Mouse (Mus musculus) liver, embryonic 14.5 days (tissue): ENCODE data around the gene Cd79b. TPM values are rescaled to one million over a fixed set of nuclear protein-coding genes. Genes with fewer than 3 reads are reported as not detected.

Experiments used
- ATAC-seq: fragments of 200-750 bp; cut with Nextera tagmentation; 2 replicates; pipeline ENCODE4 v1.8.0; 2017; ENCODE audit warnings: moderate number of reproducible peaks, mild to moderate bottlenecking, moderate library complexity; ENCODE audit not compliant: insufficient read depth
- DNase-seq, 3 experiments: peaks; one replicate each; pipeline ENCODE4 v3.0.0-alpha.2; 2012 to 2013; ENCODE audit warnings: low read depth in 3 of 3, low spot score in 3 of 3
- H3K27ac ChIP-seq: fragments of 300-500 bp; sonication (generic); 2 replicates; pipeline ENCODE4 v1.5.1; 2014; ENCODE audit warnings: moderate library complexity, mild to moderate bottlenecking, control low read depth, inconsistent platforms
- H3K27me3 ChIP-seq: fragments of 300-500 bp; sonication (generic); 2 replicates; pipeline ENCODE4 v1.6.1; 2014; ENCODE audit warnings: mild to moderate bottlenecking, low read length, moderate library complexity; ENCODE audit not compliant: control insufficient read depth, insufficient read depth
- H3K36me3 ChIP-seq: fragments of 300-500 bp; sonication (generic); replicated peaks from 2 replicates; pipeline ENCODE4 v1.6.1; 2014; ENCODE audit warnings: low read depth; ENCODE audit not compliant: control insufficient read depth, insufficient read depth
- H3K4me1 ChIP-seq, 2 experiments: fragments of 200-500 bp in 1 of 2; fragments of 300-500 bp in 1 of 2; sonication (generic) in 1 of 2; replicated peaks; 2 replicates each; pipeline ENCODE4 v1.6.1; 2012 to 2014; ENCODE audit warnings: antibody characterized with exemption in 1 of 2, inconsistent platforms in 1 of 2, low read length in 1 of 2; ENCODE audit not compliant: control insufficient read depth in 2 of 2, insufficient read depth in 2 of 2
- H3K4me2 ChIP-seq: fragments of 300-500 bp; sonication (generic); 2 replicates; pipeline ENCODE4 v1.6.1; 2014; ENCODE audit warnings: low read depth, mild to moderate bottlenecking, control low read depth, moderate library complexity
- H3K4me3 ChIP-seq, 2 experiments: fragments of 200-500 bp in 1 of 2; fragments of 300-500 bp in 1 of 2; sonication (generic) in 1 of 2; 2 replicates each; pipeline ENCODE4 v1.5.1; 2012 to 2014; ENCODE audit warnings: low read depth in 2 of 2, low read length in 2 of 2, mild to moderate bottlenecking in 2 of 2, control low read depth in 1 of 2, inconsistent platforms in 1 of 2, moderate library complexity in 1 of 2; ENCODE audit not compliant: insufficient read depth in 1 of 2
- H3K9ac ChIP-seq: fragments of 300-500 bp; sonication (generic); replicated peaks from 2 replicates; pipeline ENCODE4 v1.6.1; 2014; ENCODE audit warnings: mild to moderate bottlenecking, control low read depth, moderate library complexity
- H3K9me3 ChIP-seq: fragments of 300-500 bp; sonication (generic); 2 replicates; pipeline ENCODE4 v1.6.1; 2016; ENCODE audit warnings: low read length, mixed read lengths; ENCODE audit not compliant: control insufficient read depth
- CTCF ChIP-seq: IDR thresholded peaks from 2 replicates; pipeline ENCODE4 v1.5.1; 2016; ENCODE audit warnings: antibody characterized with exemption, low read depth, control low read depth
- EP300 ChIP-seq: IDR thresholded peaks from 2 replicates; pipeline ENCODE4 v1.6.1; 2016; ENCODE audit warnings: antibody characterized with exemption, low read depth
- WGBS: fragments of 180-500 bp; shearing (Covaris S2); extraction: QIAGEN DNeasy Blood & Tissue Kit; methylation state at CpG from one replicate; pipeline ENCODE4 v1.1.7; 2014; ENCODE audit not compliant: insufficient replicate concordance; 5-methylcytosine and 5-hydroxymethylcytosine counted together
- polyA plus RNA-seq, 2 experiments: library from polyadenylated mRNA; depleted of rRNA in 1 of 2; stranded (reverse) in 1 of 2; unstranded in 1 of 2; fragments of >200 nt; fragmentation: Nextera tagmentation in 1 of 2; extraction: Ambion mirVana in 1 of 2; gene quantifications; 2 replicates each; pipeline versions ENCODE4 v1.2.1 to v1.2.3; 2012 to 2014

Cd79b gene
- polyA plus RNA-seq, 2 experiments, result 3.1 to 4.9 TPM

DNA sequence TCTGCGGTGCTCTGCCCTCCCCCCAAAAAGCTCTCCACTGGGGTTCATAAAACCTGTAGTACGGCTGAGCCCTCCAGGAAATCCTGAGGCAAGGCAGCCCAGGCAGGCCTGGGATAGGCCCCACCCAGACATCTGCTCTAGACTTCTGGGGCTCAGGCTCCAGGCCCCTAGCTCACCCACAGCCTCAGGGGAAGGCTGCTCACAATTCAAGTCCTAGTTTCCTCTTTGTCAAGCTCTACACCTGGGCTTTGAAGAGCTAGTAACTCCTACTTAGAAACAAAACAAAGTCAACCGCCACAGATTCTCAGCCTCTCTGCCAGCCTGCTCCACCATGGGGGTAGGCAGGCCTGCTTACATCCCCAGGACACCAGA lies 45.5 kb downstream of the Cd79b start:
- Histone ChIP-seq H3K27ac (no peak overlapping the region), H3K9me3 (no peaks in the 10 kb centered on the region), H3K4me3 (no peak overlapping the region), H3K4me1 (peaks cover 14 to 22% of the 10 kb centered on the region in 2 experiments), H3K4me2 (no peak overlapping the region; the same call in 1 of the 2 replicates), H3K9ac (no peak overlapping the region; the same call in 1 of the 2 replicates), H3K36me3 (peaks cover 31% of the 10 kb centered on the region), H3K27me3 (no peaks in the 10 kb centered on the region)
- no peak for ATAC-seq
- 43% methylated on average over 3 of the region's 3 CpGs for WGBS
- DNase-seq, result no peak
- TF ChIP-seq EP300 (no peak), CTCF (no peak)

DNA sequence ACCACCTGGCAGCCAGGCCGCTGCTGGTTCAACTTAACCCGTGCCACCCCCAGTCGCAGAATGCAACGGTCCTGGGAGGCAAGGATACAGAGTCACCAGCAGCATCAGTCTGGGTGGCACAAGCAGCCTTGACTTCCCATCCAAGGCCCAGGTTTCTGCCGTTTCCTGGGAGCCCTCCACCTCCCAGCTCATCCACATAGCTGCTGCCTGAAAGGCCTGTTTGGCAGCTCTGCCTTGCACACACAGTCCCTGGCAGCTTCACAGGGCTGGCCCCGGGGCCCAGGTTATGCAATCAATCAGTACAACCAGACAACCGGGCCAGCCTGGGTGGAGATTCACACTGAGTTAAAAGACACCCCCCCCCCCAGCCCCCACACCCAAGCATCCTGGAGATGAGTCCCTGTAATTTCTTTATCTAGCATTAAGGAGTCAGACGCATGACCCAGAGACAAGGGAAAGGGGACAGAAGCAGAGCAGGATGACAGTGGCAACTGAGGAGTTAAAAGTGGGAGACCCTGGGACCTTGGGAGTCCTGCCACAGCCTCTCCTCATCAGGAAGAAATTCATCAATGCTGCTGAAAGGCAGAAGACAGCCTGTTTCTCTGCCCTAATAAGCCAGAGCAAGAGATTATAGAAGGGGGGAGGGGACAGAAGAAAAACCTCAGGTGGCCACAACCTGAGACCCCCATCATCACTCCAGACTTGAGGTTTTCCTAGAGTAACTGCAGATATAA lies 46.1 kb downstream of the Cd79b start:
- Histone ChIP-seq H3K4me3 (no peak overlapping the region), H3K27ac (no peak overlapping the region; the same call in 1 of the 2 replicates), H3K27me3 (no peaks in the 10 kb centered on the region), H3K4me1 (peaks cover 13 to 19% of the 10 kb centered on the region in 2 experiments), H3K9ac (no peak overlapping the region), H3K36me3 (peaks cover 35% of the 10 kb centered on the region), H3K4me2 (0 out of 2 replicates have a peak overlapping the region, but pooled peaks have one; percentile 6), H3K9me3 (no peaks in the 10 kb centered on the region)
- ATAC-seq (no peak), DNase-seq (no peak)
- 63% methylated on average over 8 of the region's 8 CpGs for WGBS
- TF ChIP-seq EP300 (no peak), CTCF (no peak)

DNA sequence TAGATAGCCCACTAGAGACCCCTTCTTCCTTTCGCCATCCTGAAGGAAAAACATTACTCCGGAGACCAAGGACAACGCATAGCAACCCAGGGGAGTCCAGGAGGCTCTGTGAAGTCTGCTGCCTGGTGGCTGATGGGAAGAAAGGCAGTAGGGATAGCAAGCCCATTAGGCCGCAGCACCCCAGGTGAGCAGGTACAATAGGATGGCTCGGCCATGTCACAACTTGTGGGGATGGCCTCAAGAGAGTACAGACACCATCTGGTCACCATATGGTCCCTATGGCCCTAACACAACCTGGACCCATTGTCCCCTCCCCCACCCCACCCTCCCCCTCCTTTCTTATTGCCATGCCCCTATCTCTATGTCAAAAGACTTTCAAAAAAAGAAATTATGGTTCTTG lies 46.7 kb downstream of the Cd79b start:
- H3K4me1 ChIP-seq, result peaks cover 11 to 17% of the 10 kb centered on the region in 2 experiments
- no peak overlapping the region for H3K4me2 ChIP-seq
- no peak overlapping the region for H3K9ac ChIP-seq
- H3K4me3 ChIP-seq, result no peak overlapping the region
- no peaks in the 10 kb centered on the region for H3K27me3 ChIP-seq
- H3K27ac ChIP-seq, result no peak overlapping the region
- no peaks in the 10 kb centered on the region for H3K9me3 ChIP-seq
- WGBS, result 88% methylated on average over 5 of the region's 5 CpGs
- TF ChIP-seq EP300 (no peak), CTCF (no peak)
- H3K36me3 ChIP-seq, result peaks cover 41% of the 10 kb centered on the region
- ATAC-seq (no peak), DNase-seq (no peak)

DNA sequence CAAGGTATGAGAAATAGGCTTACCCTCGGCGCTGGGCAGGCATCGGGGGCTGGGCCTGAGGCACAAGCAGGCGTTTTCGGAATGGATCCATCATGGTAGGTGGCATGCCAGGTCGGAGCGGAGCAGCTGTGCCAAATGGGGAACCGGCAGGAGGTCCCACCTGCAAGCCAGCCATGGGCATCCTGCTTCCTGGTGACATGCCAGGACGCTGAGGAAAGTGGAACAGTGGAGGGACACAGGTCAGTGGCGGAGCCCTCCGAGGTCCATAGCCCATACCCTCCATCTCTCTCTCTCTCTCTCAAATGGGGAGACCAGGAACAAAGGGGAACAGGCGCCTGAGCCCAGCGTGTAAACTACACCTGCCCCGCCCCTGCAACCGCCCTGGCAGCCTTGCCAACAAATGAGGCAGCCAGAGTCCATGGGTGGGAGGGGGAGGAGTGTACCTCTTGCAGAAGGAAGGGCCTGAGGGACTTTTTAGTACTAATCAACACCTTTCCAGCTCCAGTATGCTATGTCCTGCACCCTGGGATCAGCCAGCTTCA lies 47.2 kb downstream of the Cd79b start:
- ATAC-seq (no peak), DNase-seq (no peak)
- H3K9me3 ChIP-seq, result no peaks in the 10 kb centered on the region
- no peak overlapping the region for H3K4me3 ChIP-seq
- peaks cover 46% of the 10 kb centered on the region for H3K36me3 ChIP-seq
- peaks cover 11 to 17% of the 10 kb centered on the region in 2 experiments for H3K4me1 ChIP-seq
- no peak overlapping the region for H3K4me2 ChIP-seq
- WGBS, result 78% methylated on average over 15 of the region's 15 CpGs
- H3K9ac ChIP-seq, result no peak overlapping the region
- no peak overlapping the region for H3K27ac ChIP-seq
- H3K27me3 ChIP-seq, result no peaks in the 10 kb centered on the region
- no peak for TF ChIP-seq EP300
- no peak for TF ChIP-seq CTCF

DNA sequence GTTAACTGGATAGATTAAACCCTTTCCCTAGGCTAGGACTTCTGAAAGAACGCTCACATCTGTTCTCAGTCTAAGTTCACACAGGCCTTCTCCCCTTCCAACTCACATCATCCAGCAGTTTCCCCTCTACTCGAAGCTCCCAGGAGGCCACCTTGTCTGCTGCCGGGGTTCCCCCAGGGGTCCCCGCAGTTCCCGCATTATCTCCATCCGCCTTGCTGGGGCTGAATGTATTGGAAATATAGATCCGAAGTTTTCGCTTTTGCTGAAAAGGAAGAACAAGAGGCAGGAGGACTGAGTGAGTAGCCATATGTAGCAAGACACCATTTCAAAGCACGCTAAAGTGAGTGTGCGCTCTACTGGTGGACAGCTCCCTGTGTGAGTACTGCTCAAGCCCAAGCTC lies 48.1 kb downstream of the Cd79b start:
- Histone ChIP-seq H3K4me3 (no peak overlapping the region), H3K27me3 (no peaks in the 10 kb centered on the region), H3K27ac (no peak overlapping the region), H3K4me1 (peaks cover 11 to 14% of the 10 kb centered on the region in 2 experiments), H3K9me3 (no peaks in the 10 kb centered on the region), H3K4me2 (no peak overlapping the region), H3K36me3 (peaks cover 56% of the 10 kb centered on the region), H3K9ac (no peak overlapping the region)
- DNase-seq (no peak), ATAC-seq (no peak)
- WGBS, result 86% methylated on average over 10 of the region's 10 CpGs
- no peak for TF ChIP-seq EP300
- no peak for TF ChIP-seq CTCF
